Mouse (Mus musculus) activated CD4-positive, CD25-positive, alpha-beta regulatory T cell, adult 4 months (primary cell): ENCODE measurements around the gene Syt6. TPM values are rescaled to one million over a fixed set of nuclear protein-coding genes. Genes with fewer than 3 reads are reported as not detected.

Experiments used
- ATAC-seq: one replicate; pipeline ENCODE4 v1.8.0; 2017
- polyA plus RNA-seq, 2 experiments: library from polyadenylated mRNA; unstranded; fragments of 100-300 nt; shearing (Covaris generic); gene quantifications; one replicate each; pipeline ENCODE4 v1.2.1; 2017

Syt6 gene
- not detected for polyA plus RNA-seq

GRCm38 (mm10) chr3:103575156-103575892 lies at the start of gene Syt6:
Gene Syt6, plus strand, starts transcription at chr3:103575231.
- ATAC-seq: no peak

- no peak for ATAC-seq
Measured at GRCm38 (mm10) chr3:103526201-103526704, 48.8 kb upstream of the Syt6 start.

GRCm38 (mm10) chr3:103526864-103527263 lies 48.2 kb upstream of the Syt6 start:
- ATAC-seq: no peak

GRCm38 (mm10) chr3:103534036-103534435 lies 41.0 kb upstream of the Syt6 start:
- ATAC-seq: no peak

DNA sequence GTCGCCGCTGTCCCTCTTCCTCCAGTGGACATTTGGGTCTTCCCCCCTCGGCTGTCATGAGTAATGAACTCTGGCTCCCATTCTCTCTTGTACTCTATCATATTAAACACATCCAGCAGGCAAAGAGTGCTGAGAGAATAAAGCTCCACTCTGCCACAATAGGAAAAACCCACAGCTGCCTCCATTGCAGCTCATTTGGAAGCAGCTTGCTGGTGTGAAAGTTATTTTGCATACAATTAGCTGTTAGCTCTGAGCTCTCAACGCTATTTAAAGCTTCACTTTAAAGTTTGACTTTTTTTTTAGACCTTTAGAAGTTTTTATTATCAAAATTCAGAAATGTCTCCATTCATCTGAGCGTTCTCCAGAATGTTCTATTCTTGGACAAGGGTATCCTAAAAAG lies 39.8 kb upstream of the Syt6 start:
- no peak for ATAC-seq

DNA sequence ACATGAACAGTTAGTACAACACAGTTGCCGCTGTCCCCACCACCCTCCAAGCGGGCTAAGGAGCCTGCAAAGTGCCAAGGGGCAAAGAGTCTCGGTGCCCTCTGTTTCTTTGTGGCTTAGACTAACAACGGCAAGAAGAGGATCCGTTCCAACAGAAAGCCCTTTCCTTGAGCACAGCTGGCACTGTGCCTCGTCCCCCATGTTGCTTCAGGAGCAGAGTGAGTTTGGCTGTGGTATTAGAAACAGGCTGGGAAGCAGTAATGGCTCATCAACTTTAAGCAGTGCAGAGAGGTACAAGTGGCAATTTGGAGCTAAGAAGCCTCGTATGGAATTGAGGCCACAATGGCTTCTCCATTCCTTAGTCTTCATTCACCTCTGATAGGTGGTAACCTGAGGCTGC lies 35.9 kb upstream of the Syt6 start:
- no peak for ATAC-seq

DNA sequence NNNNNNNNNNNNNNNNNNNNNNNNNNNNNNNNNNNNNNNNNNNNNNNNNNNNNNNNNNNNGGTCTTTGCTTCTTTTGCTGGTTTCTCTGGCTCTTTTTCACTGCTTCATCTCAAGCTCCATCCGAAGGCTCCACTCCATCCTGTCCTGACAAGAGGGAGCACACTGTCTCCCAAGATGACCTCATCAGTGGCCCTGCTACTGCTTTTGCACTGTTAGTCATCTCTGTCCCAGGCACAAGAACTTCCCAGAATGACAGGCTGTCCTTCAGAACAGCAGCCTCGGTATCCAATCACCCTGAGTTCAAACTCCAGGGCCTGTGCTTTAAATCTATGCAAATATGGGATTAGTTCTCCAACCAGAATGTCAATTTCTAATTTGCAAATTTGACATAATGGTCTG lies 28.9 kb upstream of the Syt6 start:
- ATAC-seq: no peak

DNA sequence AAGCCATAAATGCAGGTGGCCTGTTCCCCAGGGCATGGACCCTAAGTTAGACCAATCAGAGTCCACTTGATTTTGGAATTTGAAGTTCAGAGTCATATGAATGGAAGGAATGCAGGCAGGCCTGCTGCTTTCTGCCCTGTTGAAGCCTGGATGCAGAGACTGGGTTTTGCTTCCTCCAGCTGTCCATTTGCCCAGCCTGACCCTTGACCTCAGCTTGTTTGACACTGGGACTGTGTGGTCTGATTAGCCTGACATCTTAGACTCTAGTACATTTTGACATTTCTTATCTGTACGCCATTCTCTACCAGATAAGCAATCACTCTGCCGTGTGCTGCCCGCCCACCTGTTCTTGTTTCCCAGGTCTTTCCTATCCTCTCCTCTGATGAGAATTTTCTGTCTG lies 28.4 kb upstream of the Syt6 start:
- ATAC-seq: no peak

DNA sequence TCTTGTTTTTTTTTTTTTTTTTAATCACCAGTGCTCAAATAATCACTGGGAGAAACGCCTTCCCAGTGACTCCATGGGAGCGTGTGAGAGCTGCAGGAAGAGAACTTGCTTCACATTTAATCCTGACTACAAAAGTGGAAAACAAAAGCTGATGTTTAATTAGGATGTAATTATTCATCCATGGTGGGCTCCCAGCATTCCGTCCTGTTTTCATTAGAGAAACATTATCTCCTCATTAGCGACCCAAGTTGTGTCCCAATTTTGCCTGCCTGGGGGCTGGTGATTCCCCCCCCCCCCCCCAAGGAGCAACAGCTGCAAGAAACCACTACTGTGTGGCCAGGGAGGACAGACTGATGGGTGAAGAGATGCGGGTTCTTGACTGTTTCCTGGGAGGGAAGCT lies 24.8 kb upstream of the Syt6 start:
- no peak for ATAC-seq

DNA sequence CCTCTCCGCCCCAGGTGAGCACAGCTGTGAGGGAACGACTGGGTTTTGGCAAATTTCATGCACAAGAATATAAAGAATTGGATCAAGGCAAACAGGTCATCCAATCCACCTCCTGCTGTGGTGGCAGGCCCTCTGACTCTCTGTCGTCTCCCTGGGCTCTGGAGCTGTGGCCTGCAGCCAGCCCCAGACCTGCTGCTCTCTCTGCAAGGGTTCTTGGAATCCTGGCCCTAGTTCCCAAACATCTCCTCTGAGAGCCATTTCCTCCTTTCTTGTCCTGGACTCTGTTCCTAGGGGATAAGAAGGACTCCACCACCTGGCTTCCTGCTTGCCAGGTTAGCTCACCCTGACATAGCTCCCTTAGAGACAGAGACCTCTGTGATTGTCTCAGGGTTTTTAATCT lies 7.8 kb upstream of the Syt6 start:
- no peak for ATAC-seq

- no peak for ATAC-seq
Measured at GRCm38 (mm10) chr3:103572526-103572925, 2.5 kb upstream of the Syt6 start.

- no peak for ATAC-seq
Measured at GRCm38 (mm10) chr3:103573106-103573790, 1.8 kb upstream of the Syt6 start.

DNA sequence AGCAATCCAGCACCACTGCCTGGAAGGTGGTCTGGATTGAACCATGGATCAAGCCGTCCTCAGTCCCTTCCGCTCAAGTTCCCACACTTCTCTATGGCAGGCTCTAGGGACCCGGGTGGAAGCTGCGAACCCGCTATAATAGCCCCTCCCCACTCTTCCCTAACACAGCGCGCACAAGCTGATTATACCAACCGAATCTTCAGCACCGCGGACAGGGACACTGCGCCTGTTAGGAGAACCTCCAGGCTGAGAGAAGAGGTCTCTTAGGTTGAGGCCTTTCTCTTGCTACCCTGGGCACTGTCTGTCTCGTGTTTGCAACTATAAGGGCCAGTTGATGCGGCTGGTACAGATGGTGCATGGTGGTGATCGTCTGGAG lies 1.3 kb upstream of the Syt6 start:
- ATAC-seq: no peak

DNA sequence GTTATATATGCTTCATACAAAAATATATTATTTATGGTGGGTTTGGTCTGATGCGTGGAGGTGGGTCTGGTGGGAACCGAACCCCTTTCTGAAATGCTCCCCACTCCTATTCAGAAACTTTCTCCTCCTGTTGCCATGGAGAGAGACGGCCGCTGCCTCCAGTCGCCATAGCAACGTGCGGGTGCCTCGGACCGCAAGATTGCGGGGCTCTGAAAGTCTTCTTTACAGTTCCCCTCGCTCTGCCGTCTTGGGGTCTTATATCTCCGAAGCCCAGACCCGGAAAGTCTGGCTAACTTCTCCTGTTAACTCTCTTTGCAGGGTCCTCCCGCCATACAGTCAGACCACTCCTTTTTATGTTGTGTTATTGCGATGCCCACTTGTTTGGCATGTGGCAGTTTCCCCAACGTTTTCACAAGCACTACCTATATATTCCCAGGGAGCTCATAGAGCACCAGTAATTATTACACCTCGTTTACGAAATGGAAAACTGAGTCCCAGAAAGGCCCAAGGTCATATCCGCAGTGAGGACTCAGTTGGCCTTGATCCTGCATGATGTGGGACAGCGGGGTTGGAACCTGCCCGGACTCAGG lies 370 bp upstream of the Syt6 start:
- no peak for ATAC-seq

- ATAC-seq: no peak
Measured at GRCm38 (mm10) chr3:103575893-103576641, 1.0 kb downstream of the Syt6 start.

DNA sequence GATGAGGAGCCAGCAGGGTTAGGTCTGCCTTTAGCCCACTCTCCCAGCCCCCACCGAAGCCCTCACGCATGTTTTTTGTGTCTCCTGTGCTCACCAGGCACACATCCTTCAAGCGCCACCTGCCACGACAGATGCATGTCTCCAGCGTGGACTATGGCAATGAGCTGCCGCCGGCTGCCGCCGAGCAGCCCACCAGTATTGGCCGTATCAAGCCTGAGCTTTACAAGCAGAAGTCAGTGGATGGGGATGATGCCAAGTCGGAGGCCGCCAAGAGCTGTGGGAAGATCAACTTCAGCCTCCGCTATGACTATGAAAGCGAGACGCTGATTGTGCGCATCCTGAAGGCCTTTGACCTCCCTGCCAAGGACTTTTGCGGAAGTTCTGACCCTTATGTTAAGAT lies 12.1 kb downstream of the Syt6 start:
- ATAC-seq: no peak

DNA sequence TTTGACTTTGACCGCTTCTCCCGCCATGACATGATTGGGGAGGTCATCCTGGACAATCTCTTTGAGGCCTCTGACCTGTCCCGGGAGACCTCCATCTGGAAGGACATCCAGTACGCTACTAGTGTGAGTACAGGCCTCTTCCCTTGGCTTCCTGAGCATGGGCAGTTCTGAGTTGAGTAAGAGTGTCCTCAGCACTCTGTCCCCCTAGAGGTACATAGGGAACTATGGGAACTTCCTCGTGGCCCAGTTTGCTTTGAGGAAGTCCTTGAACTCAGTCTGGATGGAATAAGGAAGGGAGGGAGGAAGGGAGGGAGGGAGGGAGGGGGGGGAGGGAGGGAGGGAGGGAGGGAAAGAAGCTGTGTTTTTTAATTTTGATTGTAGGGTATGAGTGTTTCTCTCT lies 12.6 kb downstream of the Syt6 start:
- ATAC-seq: no peak

- ATAC-seq: no peak
Measured at GRCm38 (mm10) chr3:103589636-103590035, 14.6 kb downstream of the Syt6 start.

GRCm38 (mm10) chr3:103592636-103593035 lies 17.6 kb downstream of the Syt6 start:
- no peak for ATAC-seq

- no peak for ATAC-seq
Measured at GRCm38 (mm10) chr3:103593631-103594030, 18.6 kb downstream of the Syt6 start.

DNA sequence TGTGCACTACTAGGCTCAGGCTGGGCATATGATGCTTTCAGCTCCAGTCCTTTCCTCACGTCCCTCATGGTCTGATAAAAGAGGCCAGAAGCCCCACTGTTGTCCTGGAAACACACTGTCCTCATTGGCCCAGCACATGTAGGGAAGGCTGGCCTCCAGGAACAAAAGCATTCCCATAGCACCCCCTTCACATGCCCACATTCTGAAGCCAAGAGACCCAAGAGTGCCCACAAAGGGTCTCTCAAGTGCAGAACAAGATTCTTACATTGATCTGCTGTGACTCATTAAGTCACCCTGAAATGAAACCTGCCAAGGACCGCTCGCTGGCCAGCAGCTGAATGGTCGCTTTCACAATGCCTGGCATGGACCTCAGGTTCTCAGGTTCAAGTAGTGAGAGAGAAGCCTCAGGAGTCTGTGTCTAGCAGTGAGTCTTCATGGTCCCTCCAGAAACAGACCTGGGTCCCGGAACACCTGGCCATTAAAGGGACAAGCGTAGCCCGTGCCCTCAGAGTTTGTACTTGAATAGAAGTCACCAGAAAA lies 20.3 kb downstream of the Syt6 start:
- no peak for ATAC-seq

GRCm38 (mm10) chr3:103597586-103597985 lies 22.6 kb downstream of the Syt6 start:
- no peak for ATAC-seq

GRCm38 (mm10) chr3:103601011-103601410 lies 26.0 kb downstream of the Syt6 start:
- ATAC-seq: no peak
